Mouse (Mus musculus): Measurements from ENCODE around the gene Nup133.

DNA sequence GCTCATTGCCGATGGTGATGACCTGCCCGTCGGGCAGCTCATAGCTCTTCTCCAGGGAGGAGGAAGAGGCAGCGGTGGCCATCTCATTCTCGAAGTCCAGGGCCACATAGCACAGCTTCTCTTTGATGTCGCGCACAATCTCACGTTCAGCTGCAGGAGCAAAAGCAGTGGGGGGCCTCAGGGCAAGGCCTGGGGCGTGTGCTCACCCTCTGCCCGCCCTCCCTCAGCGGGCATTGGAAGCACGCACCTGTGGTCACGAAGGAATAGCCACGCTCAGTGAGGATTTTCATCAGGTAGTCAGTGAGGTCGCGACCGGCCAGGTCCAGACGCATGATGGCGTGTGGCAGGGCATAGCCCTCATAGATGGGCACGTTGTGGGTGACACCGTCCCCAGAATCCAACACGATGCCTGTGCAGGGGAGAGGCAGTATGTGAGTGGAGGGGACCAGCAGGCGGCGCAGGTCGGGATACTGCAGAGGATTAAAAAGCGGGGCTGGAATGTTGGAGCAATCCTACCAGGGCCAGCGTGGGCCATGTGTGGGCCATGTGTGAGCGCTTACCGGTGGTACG lies 56.4 kb downstream of the Nup133 start:
- TF ChIP-seq POLR2A (IDR thresholded peaks at IDR 0.05; ENCODE audit: insufficient read length, low read depth) (peak; percentile 65), REST (IDR thresholded peaks at IDR 0.05; ENCODE audit: insufficient read depth, insufficient read length) (no peak), TCF12 (IDR thresholded peaks at IDR 0.05; ENCODE audit: insufficient read depth, poor library complexity, severe bottlenecking) (no peak), E2F4 (IDR thresholded peaks at IDR 0.05; ENCODE audit: insufficient read depth) (no peak), TCF3 (IDR thresholded peaks at IDR 0.05; ENCODE audit: insufficient read length, low read depth) (no peak), USF1 (IDR thresholded peaks at IDR 0.05; ENCODE audit: low read depth) (no peak), MAX (IDR thresholded peaks at IDR 0.05; ENCODE audit: low read depth) (no peak)
